Mouse (Mus musculus) erythroblast, embryonic 14.5 days (primary cell): ENCODE measurements around the gene Nckap5.

Experiments
- GATA1 ChIP-seq: IDR thresholded peaks from 2 replicates; pipeline ENCODE4 v1.6.1; 2012; ENCODE audit warnings: low read length, inconsistent platforms, mixed read lengths
- TAL1 ChIP-seq: IDR thresholded peaks from 3 replicates; pipeline ENCODE4 v1.6.1; 2012; ENCODE audit warnings: low read length, inconsistent platforms, mixed read lengths

GRCm38 (mm10) chr1:126454504-126455173 lies 376.0 kb downstream of the Nckap5 start:
- TF ChIP-seq TAL1 (no peak), GATA1 (no peak)
